Mouse (Mus musculus) MEL (cell line): Measurements from ENCODE around the gene Gm47791. TPM values are rescaled to one million over a fixed set of nuclear protein-coding genes. Genes with fewer than 3 reads are reported as not detected.
A peak's percentile ranks its signal among the peaks of the same experiment; 100 is the strongest.

ENCODE experiments used
- DNase-seq: peaks from one replicate; pipeline ENCODE4 v3.0.0; 2011; ENCODE audit warnings: low read depth, low spot score
- H3K27ac ChIP-seq: 2 replicates; pipeline ENCODE4 v1.5.1; 2012; ENCODE audit warnings: low read depth, mild to moderate bottlenecking, control low read depth, low read length, moderate library complexity; ENCODE audit not compliant: control insufficient read depth
- H3K27me3 ChIP-seq, 2 experiments: fragments of 150-350 bp in 1 of 2; sonication (generic) in 1 of 2; 2 replicates each; pipeline ENCODE4 v1.6.1; 2012; ENCODE audit warnings: low read length in 2 of 2, mild to moderate bottlenecking in 2 of 2, improper control_type of control experiment in 1 of 2, moderate library complexity in 1 of 2; ENCODE audit not compliant: insufficient read depth in 2 of 2, control insufficient read depth in 1 of 2
- H3K36me3 ChIP-seq, 2 experiments: 2 replicates each; pipeline ENCODE4 v1.6.1; 2012 to 2014; ENCODE audit warnings: low read length in 2 of 2, improper control_type of control experiment in 1 of 2, inconsistent platforms in 1 of 2, mild to moderate bottlenecking in 1 of 2; ENCODE audit not compliant: insufficient read depth in 2 of 2, control insufficient read depth in 1 of 2
- H3K4me1 ChIP-seq, 2 experiments: fragments of 150-350 bp in 1 of 2; sonication (generic) in 1 of 2; 2 replicates each; pipeline ENCODE4 v1.6.1; 2012; ENCODE audit warnings: low read length in 2 of 2, improper control_type of control experiment in 1 of 2, mild to moderate bottlenecking in 1 of 2; ENCODE audit not compliant: insufficient read depth in 2 of 2, control insufficient read depth in 1 of 2
- H3K4me3 ChIP-seq, 2 experiments: fragments of 150-350 bp in 1 of 2; sonication (generic) in 1 of 2; 2 replicates each; pipeline ENCODE4 v1.5.1; 2012; ENCODE audit warnings: low read depth in 2 of 2, low read length in 2 of 2, mild to moderate bottlenecking in 2 of 2, moderate library complexity in 2 of 2, control low read depth in 1 of 2, improper control_type of control experiment in 1 of 2; ENCODE audit not compliant: control insufficient read depth in 1 of 2, insufficient read depth in 1 of 2
- H3K79me2 ChIP-seq: 2 replicates; pipeline ENCODE4 v1.6.1; 2012; ENCODE audit warnings: mild to moderate bottlenecking, low read length, moderate library complexity; ENCODE audit not compliant: control insufficient read depth, poor library complexity, insufficient read depth
- H3K9ac ChIP-seq: 2 replicates; pipeline ENCODE4 v1.6.1; 2012; ENCODE audit warnings: low read depth, mild to moderate bottlenecking, control low read depth, low read length, moderate library complexity; ENCODE audit not compliant: control insufficient read depth, poor library complexity, severe bottlenecking
- H3K9me3 ChIP-seq: fragments of 150-350 bp; sonication (generic); replicated peaks from 2 replicates; pipeline ENCODE4 v1.6.1; 2012; ENCODE audit warnings: mild to moderate bottlenecking, low read length, improper control_type of control experiment, moderate library complexity; ENCODE audit not compliant: insufficient read depth
- CHD1 ChIP-seq: IDR thresholded peaks from 2 replicates; pipeline ENCODE4 v1.6.1; 2012; ENCODE audit warnings: low read depth, mild to moderate bottlenecking, inconsistent platforms, low read length, improper control_type of control experiment
- CHD2 ChIP-seq: IDR thresholded peaks from 2 replicates; pipeline ENCODE4 v1.6.1; 2011; ENCODE audit warnings: low read length, improper control_type of control experiment
- CTCF ChIP-seq, 3 experiments: IDR thresholded peaks in 2 of 3; conservative IDR thresholded peaks in 1 of 3; 2 replicates each; pipeline ENCODE4 v1.5.1; 2011 to 2012; ENCODE audit warnings: low read length in 3 of 3, low read depth in 2 of 3, mild to moderate bottlenecking in 2 of 3, improper control_type of control experiment in 1 of 3, inconsistent platforms in 1 of 3, mixed read lengths in 1 of 3, moderate library complexity in 1 of 3; ENCODE audit not compliant: control insufficient read depth in 1 of 3, insufficient read depth in 1 of 3, poor library complexity in 1 of 3, severe bottlenecking in 1 of 3
- ELF1 ChIP-seq: IDR thresholded peaks from 2 replicates; pipeline ENCODE4 v1.6.1; 2014; ENCODE audit warnings: low read depth, mild to moderate bottlenecking, inconsistent platforms, low read length, improper control_type of control experiment, moderate library complexity
- EP300 ChIP-seq, 2 experiments: IDR thresholded peaks; 2 replicates each; pipeline ENCODE4 v1.6.1; 2011; ENCODE audit warnings: improper control_type of control experiment in 2 of 2, low read length in 2 of 2, low read depth in 1 of 2, mild to moderate bottlenecking in 1 of 2
- ETS1 ChIP-seq: IDR thresholded peaks from 2 replicates; pipeline ENCODE4 v1.6.1; 2012; ENCODE audit warnings: low read depth, mild to moderate bottlenecking, inconsistent platforms, low read length, improper control_type of control experiment, moderate library complexity
- GATA1 ChIP-seq: IDR thresholded peaks from 2 replicates; pipeline ENCODE4 v1.6.1; 2011; ENCODE audit warnings: low read depth, low read length, improper control_type of control experiment
- HCFC1 ChIP-seq: IDR thresholded peaks from 2 replicates; pipeline ENCODE4 v1.6.1; 2012; ENCODE audit warnings: low read depth, mild to moderate bottlenecking, inconsistent platforms, low read length, improper control_type of control experiment, moderate library complexity
- JUND ChIP-seq: IDR thresholded peaks from 2 replicates; pipeline ENCODE4 v1.6.1; 2011; ENCODE audit warnings: low read depth, mild to moderate bottlenecking, improper control_type of control experiment, low read length
- KAT2A ChIP-seq: conservative IDR thresholded peaks from 2 replicates; pipeline ENCODE4 v1.6.1; 2012; ENCODE audit warnings: low read depth, low read length, improper control_type of control experiment, inconsistent platforms
- MEF2A ChIP-seq: IDR thresholded peaks from 2 replicates; pipeline ENCODE4 v1.6.1; 2014; ENCODE audit warnings: low read depth, mild to moderate bottlenecking, inconsistent platforms, low read length, improper control_type of control experiment; ENCODE audit not compliant: poor library complexity, insufficient replicate concordance, severe bottlenecking; ENCODE audit errors: extremely low read depth
- MYB ChIP-seq: IDR thresholded peaks from 2 replicates; pipeline ENCODE4 v1.6.1; 2011; ENCODE audit warnings: mild to moderate bottlenecking, low read depth, low read length, improper control_type of control experiment
- MYC ChIP-seq: IDR thresholded peaks from 2 replicates; pipeline ENCODE4 v1.6.1; 2011; ENCODE audit warnings: low read depth, mild to moderate bottlenecking, low read length, improper control_type of control experiment, moderate library complexity
- NELFE ChIP-seq: IDR thresholded peaks from 2 replicates; pipeline ENCODE4 v1.6.1; 2011; ENCODE audit warnings: low read depth, low read length, improper control_type of control experiment
- NRF1 ChIP-seq: IDR thresholded peaks from 2 replicates; pipeline ENCODE4 v1.6.1; 2014; ENCODE audit warnings: low read depth, mild to moderate bottlenecking, inconsistent platforms, low read length, improper control_type of control experiment, moderate library complexity; ENCODE audit not compliant: poor library complexity, insufficient read depth, severe bottlenecking
- RAD21 ChIP-seq: IDR thresholded peaks from 2 replicates; pipeline ENCODE4 v1.6.1; 2011; ENCODE audit warnings: mild to moderate bottlenecking, low read depth, low read length, improper control_type of control experiment
- RCOR1 ChIP-seq: IDR thresholded peaks from 2 replicates; pipeline ENCODE4 v1.6.1; 2012; ENCODE audit warnings: low read depth, mild to moderate bottlenecking, inconsistent platforms, low read length, improper control_type of control experiment
- SIN3A ChIP-seq: IDR thresholded peaks from 2 replicates; pipeline ENCODE4 v1.6.1; 2012; ENCODE audit warnings: low read length, improper control_type of control experiment, inconsistent platforms
- SMC3 ChIP-seq: IDR thresholded peaks from 2 replicates; pipeline ENCODE4 v1.6.1; 2011; ENCODE audit warnings: low read depth, low read length, improper control_type of control experiment
- TAL1 ChIP-seq: IDR thresholded peaks from 2 replicates; pipeline ENCODE4 v1.6.1; 2012; ENCODE audit warnings: mild to moderate bottlenecking, inconsistent platforms, low read length, moderate library complexity, mixed read lengths
- TCF12 ChIP-seq: IDR thresholded peaks from 2 replicates; pipeline ENCODE4 v1.6.1; 2014; ENCODE audit warnings: low read depth, mild to moderate bottlenecking, inconsistent platforms, low read length, improper control_type of control experiment, moderate library complexity
- UBTF ChIP-seq: IDR thresholded peaks from 2 replicates; pipeline ENCODE4 v1.6.1; 2012; ENCODE audit warnings: low read depth, mild to moderate bottlenecking, inconsistent platforms, low read length, improper control_type of control experiment, moderate library complexity, borderline replicate concordance; ENCODE audit not compliant: insufficient read depth
- USF1 ChIP-seq: IDR thresholded peaks from 2 replicates; pipeline ENCODE4 v1.6.1; 2014; ENCODE audit warnings: low read depth, mild to moderate bottlenecking, inconsistent platforms, low read length, improper control_type of control experiment, moderate library complexity
- ZC3H11A ChIP-seq: IDR thresholded peaks from 2 replicates; pipeline ENCODE4 v1.6.1; 2012; ENCODE audit warnings: low read depth, mild to moderate bottlenecking, inconsistent platforms, low read length, improper control_type of control experiment
- polyA plus RNA-seq, 2 experiments: library from polyadenylated mRNA; stranded (reverse) in 1 of 2; unstranded in 1 of 2; fragments of >175 nt in 1 of 2; fragments of >200 nt in 1 of 2; gene quantifications; 2 replicates each; pipeline versions ENCODE4 v1.2.1 to v1.2.4; 2012; ENCODE audit warnings: low replicate concordance in 2 of 2, low read depth in 1 of 2; ENCODE audit not compliant: insufficient read length in 2 of 2, insufficient read depth in 1 of 2, missing spikeins in 1 of 2
- total RNA-seq: library from RNA; depleted of rRNA; stranded (reverse); fragments of 300-350 nt; gene quantifications from 2 replicates; pipeline ENCODE4 v1.2.3, GENCODE M21; 2012

The Gm47791 gene
- total and polyA plus RNA-seq, 3 experiments = not detected

DNA sequence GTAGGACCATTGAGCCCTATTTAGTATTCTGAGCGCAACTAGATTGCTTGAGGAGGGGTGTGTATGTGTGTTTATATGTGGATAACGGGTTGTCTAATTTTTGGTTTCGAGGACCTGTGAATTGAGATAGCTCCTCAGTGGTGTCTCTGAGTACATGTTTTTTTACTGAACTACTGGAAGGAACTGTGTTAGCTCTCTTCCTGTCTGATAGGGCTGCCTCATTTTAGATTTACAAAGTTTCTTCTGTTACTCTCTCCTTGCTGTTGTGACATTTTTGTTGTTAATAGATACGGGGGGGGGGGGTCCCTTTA, 45.2 kb downstream of the Gm47791 start (continued):
- TF ChIP-seq MEF2A (no peak), MYC (no peak), TAL1 (0 out of 2 replicates have a peak, but pooled peaks have one; percentile 7), MYB (no peak), RAD21 (no peak), SIN3A (peak; percentile 54; the same call in 1 of the 2 replicates), CHD2 (no peak), ELF1 (no peak), EP300 (IDR thresholded peaks at IDR 0.05; ENCODE audit: low read depth in 1 of 2, low read length in 2 of 2) (no peak)

DNA sequence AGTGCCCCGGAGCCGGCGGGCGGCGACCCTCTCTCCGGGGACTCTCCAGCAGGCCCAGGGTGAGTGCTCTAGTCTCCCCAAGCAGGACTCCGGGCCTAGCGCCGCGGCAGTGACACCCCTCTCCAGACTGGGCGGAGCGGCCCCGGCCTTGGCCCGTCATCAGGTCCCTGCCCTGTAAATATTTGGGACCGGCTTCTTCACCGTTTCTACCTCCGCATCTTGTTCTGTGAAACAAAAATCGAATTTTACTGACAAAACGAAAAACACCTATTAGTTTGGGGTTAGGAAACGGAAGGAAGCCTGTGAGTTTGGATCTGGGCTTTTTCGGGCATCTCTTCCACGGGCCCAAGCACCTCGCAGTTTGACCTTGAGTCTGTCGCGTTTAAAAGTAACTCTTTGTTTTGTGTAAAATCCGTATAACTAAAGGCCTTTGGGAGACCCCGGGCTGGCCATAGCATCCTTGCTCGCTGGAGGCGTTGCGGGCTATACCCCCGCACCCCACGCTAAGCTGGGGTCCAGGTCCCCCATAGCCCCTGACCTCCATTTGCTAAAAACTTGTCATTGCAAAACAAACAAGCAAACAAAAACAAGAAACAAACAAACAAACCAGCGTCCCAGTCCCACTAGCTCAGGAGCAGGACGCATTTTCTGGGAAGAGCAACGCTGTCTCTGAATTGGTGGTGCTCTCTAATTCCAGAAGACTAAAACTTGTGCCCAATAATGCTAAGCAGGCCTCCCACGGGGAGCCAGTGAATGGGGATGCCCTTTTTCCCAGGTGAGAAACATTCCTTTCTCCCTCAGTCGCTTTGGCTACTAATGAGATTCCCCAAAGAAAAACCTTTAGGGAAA, 45.8 kb downstream of the Gm47791 start:
- peak overlapping the region; percentile 87 for H3K9ac ChIP-seq
- peak overlapping the region; percentile 84 for H3K27ac ChIP-seq
- no peak for DNase-seq
- no peaks in the 10 kb centered on the region; a peak in 2 of 4 replicates for H3K27me3 ChIP-seq
- peaks cover 0 to 11% of the 10 kb centered on the region in 2 experiments for H3K36me3 ChIP-seq
- peaks cover 2 to 7% of the 10 kb centered on the region in 2 experiments for H3K4me1 ChIP-seq
- H3K9me3 ChIP-seq = no peaks in the 10 kb centered on the region
- H3K4me3 ChIP-seq = peak overlapping the region; percentile 88 to 91
- TF ChIP-seq SIN3A (no peak; the same call in none of the 2 replicates), UBTF (peak; percentile 88), MYB (0 out of 2 replicates have a peak, but pooled peaks have one; percentile 13), TCF12 (0 out of 2 replicates have a peak, but pooled peaks have one; percentile 0), USF1 (0 out of 2 replicates have a peak, but pooled peaks have one; percentile 12), TAL1 (no peak), JUND (no peak), NELFE (no peak)
- peaks cover 19% of the 10 kb centered on the region for H3K79me2 ChIP-seq

DNA sequence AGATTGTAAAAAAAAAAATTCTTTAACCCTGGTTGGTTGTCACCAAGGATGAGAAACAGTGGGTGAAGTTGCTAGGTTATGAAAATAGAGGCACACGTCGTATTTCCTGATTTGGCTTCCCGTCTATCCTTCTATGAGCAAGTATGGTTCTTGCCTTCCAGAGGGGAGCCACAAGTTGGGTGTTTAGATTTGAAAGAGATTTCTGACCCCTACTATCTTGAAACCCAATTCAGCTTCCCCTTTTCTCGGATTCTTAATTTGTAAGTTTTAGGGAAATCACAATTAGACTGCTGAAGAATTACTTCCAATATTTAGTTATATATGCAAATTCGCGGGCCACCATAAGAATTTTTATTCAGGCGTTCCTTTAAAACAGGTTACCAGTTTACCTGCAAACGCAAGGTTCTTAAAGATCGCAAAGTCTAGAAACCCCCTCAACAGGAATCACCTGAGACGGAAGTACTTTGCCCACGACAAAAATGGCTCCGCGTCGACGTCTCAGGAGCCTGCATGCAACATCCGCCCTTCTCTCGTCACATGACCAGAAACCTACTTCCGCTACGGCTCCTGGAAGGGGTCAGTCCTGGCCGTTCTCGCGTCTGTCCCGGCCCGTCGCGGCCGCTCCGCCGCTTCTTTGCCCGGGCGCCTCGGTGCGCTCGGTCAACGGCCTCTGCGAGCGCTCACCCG, 46.6 kb downstream of the Gm47791 start, which contains the start of gene Mff:
Mff (plus strand) TSS at position 552 of the 687 bp plus-strand sequence.
- peak; percentile 97 for DNase-seq
- peaks cover 19% of the 10 kb centered on the region for H3K79me2 ChIP-seq
- H3K27me3 ChIP-seq = no peaks in the 10 kb centered on the region; a peak in 2 of 4 replicates
- peak within 1 kb of the TSS; percentile 84 for H3K27ac ChIP-seq
- H3K36me3 ChIP-seq = peaks cover 0 to 11% of the 10 kb centered on the region in 2 experiments
- H3K9ac ChIP-seq = peak within 1 kb of the TSS; percentile 87
- peak within 1 kb of the TSS; percentile 88 to 91 for H3K4me3 ChIP-seq
- H3K9me3 ChIP-seq = no peaks in the 10 kb centered on the region
- H3K4me1 ChIP-seq = peaks cover 2 to 7% of the 10 kb centered on the region in 2 experiments
- TF ChIP-seq RCOR1 = peak; percentile 89
- no peak for TF ChIP-seq ZC3H11A
- no peak for TF ChIP-seq GATA1
- TF ChIP-seq NELFE = peak; percentile 83
- TF ChIP-seq TCF12 = peak; percentile 39; the same call in 1 of the 2 replicates
- no peak for TF ChIP-seq SMC3
- TF ChIP-seq CTCF (IDR thresholded peaks at IDR 0.05 in 2 of 3, conservative IDR thresholded peaks at IDR 0.05 in 1 of 3; ENCODE audit: control insufficient read depth in 1 of 3, insufficient read depth in 1 of 3, low read depth in 2 of 3, low read length in 3 of 3, poor library complexity in 1 of 3, severe bottlenecking in 1 of 3) = no peak
- TF ChIP-seq NRF1 = no peak
- TF ChIP-seq ETS1 = 0 out of 2 replicates have a peak, but pooled peaks have one; percentile 43
- peak; percentile 93 for TF ChIP-seq KAT2A
- TF ChIP-seq MEF2A = no peak
- TF ChIP-seq RAD21 = no peak
- no peak for TF ChIP-seq MYC
- TF ChIP-seq HCFC1 = peak; percentile 98
- peak; percentile 99 for TF ChIP-seq USF1
- TF ChIP-seq UBTF = no peak; the same call in 1 of the 2 replicates
- no peak for TF ChIP-seq CHD1
